Mouse (Mus musculus) G1E (cell line): ENCODE measurements around the gene Rps15.

Experiments used
- CTCF ChIP-seq: IDR thresholded peaks from 2 replicates; pipeline ENCODE4 v1.5.1; 2012; ENCODE audit warnings: low read depth, low read length, inconsistent platforms, mixed read lengths
- GATA1 ChIP-seq: IDR thresholded peaks from 2 replicates; pipeline ENCODE4 v1.6.1; 2012; ENCODE audit warnings: borderline replicate concordance, low read length, inconsistent platforms, mixed read lengths
- TAL1 ChIP-seq: conservative IDR thresholded peaks from 2 replicates; pipeline ENCODE4 v1.6.1; 2012; ENCODE audit warnings: low read depth, low read length, inconsistent platforms, mixed read lengths

DNA sequence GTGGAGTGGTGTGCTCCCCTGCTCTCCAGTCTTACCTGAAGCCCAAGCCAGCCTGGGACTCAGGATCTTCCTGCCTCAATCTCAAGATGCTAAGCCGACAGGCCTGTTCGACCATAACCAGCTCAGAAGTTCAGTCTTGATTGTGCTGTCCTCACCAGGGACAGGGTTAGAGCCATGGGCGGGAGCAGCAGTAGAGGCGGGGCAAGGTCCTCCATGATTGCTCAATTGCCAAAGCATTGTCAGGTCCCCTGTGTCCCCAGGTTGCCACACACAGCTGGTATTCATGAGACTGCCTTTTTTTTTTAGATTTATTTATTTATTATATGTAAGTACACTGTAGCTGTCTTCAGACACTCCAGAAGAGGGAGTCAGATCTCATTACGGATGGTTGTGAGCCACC is 16.0 kb upstream of the Rps15 start:
- TF ChIP-seq CTCF, result no peak
- no peak for TF ChIP-seq GATA1
- TF ChIP-seq TAL1, result no peak
